Mouse (Mus musculus) splenic B cell, adult 2 months (primary cell): ENCODE data around the gene Siah2.

Source experiments
- DNase-seq: peaks from one replicate; pipeline ENCODE4 v3.0.0-alpha.2; 2011; ENCODE audit warnings: low read depth, low spot score
- H3K27me3 ChIP-seq: 2 replicates; pipeline ENCODE4 v1.6.1; 2012; ENCODE audit warnings: mild to moderate bottlenecking, low read length, moderate library complexity, mixed read lengths; ENCODE audit not compliant: control insufficient read depth, poor library complexity, insufficient read depth, severe bottlenecking
- H3K36me3 ChIP-seq: 2 replicates; pipeline ENCODE4 v1.6.1; 2012; ENCODE audit warnings: mild to moderate bottlenecking, low read length, moderate library complexity, mixed read lengths; ENCODE audit not compliant: control insufficient read depth, poor library complexity, insufficient read depth, severe bottlenecking

Siah2 gene

GRCm38 (mm10) chr3:58713191-58713590 lies 21.0 kb upstream of the Siah2 start:
- Histone ChIP-seq H3K27me3 (no peaks in the 10 kb centered on the region), H3K36me3 (no peaks in the 10 kb centered on the region)
- DNase-seq, result no peak

DNA sequence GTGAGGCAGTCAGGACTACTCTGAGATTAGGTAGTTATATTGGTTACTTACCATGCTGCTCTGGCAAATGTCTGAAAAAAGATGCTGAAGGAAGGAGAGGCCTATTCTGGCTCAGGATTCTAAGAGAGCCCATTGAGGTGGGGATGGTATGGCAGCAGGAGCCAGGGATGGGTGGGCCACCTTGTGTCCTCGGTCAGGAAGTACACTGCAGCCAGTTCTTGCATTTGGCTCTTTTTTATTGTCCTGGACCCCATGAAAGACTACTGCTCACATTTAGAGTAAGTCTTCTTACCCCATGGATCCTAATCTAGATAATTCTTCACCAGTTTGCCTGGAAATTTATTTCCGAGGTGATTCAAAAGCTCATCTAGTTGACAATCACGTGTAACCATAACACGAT lies 12.3 kb upstream of the Siah2 start:
- Histone ChIP-seq H3K27me3 (no peaks in the 10 kb centered on the region), H3K36me3 (no peaks in the 10 kb centered on the region)
- DNase-seq, result no peak

GRCm38 (mm10) chr3:58703748-58704147 lies 11.5 kb upstream of the Siah2 start:
- DNase-seq, result no peak
- H3K36me3 ChIP-seq, result no peaks in the 10 kb centered on the region
- H3K27me3 ChIP-seq, result no peaks in the 10 kb centered on the region

- no peak for DNase-seq
- H3K36me3 ChIP-seq, result no peaks in the 10 kb centered on the region
- H3K27me3 ChIP-seq, result no peaks in the 10 kb centered on the region
Observed at GRCm38 (mm10) chr3:58702329-58702728, 10.1 kb upstream of the Siah2 start.

GRCm38 (mm10) chr3:58701441-58701840 lies 9.2 kb upstream of the Siah2 start:
- no peaks in the 10 kb centered on the region for H3K27me3 ChIP-seq
- DNase-seq, result no peak

DNA sequence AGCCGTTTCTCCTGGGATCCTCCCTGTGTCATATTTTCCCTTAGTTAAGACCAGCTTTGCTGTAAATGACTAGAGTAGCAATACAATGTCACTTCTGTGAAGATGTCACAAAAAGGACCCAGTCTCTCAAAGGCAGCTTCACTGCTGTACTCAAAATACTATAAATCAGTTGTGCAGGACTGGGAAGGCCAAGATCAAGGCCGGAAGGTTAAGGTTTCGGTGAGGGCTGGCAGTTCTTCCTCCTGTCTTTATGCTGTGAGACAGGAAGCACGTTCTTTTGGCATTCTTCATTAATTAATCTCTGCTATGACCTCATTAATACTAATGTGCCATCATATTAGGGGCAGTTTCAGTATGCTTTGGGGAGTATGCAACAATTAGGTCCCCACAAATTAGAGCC lies 5.7 kb upstream of the Siah2 start:
- no peak for DNase-seq
- H3K27me3 ChIP-seq, result no peaks in the 10 kb centered on the region
- H3K36me3 ChIP-seq, result no peaks in the 10 kb centered on the region

More at GRCm38 (mm10) chr3:58701441-58701840, 9.2 kb upstream of the Siah2 start:
- H3K36me3 ChIP-seq, result no peaks in the 10 kb centered on the region

DNA sequence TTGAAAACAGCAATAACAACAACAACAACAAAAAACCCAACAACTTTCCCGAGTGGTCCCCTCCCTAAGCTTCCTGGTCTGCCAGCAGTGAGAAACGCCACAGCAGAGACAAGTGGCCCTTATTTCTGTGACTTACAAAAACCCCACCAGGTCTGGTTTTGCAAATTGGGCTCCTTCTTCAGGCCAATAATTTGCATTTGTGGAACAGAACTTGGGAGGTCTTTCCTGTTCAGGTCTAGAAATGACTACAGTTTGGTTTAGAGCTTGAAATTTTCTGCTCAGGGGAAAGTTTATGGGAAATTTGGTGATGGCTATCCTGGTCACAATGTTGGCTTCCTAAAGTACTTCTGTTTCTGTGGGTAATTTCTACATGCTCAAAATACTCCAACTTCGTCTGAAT lies 4.6 kb upstream of the Siah2 start:
- Histone ChIP-seq H3K27me3 (no peaks in the 10 kb centered on the region), H3K36me3 (no peaks in the 10 kb centered on the region)
- DNase-seq, result no peak

- H3K36me3 ChIP-seq, result no peaks in the 10 kb centered on the region
- no peak for DNase-seq
- no peaks in the 10 kb centered on the region for H3K27me3 ChIP-seq
Observed at GRCm38 (mm10) chr3:58695507-58695906, 3.3 kb upstream of the Siah2 start.

DNA sequence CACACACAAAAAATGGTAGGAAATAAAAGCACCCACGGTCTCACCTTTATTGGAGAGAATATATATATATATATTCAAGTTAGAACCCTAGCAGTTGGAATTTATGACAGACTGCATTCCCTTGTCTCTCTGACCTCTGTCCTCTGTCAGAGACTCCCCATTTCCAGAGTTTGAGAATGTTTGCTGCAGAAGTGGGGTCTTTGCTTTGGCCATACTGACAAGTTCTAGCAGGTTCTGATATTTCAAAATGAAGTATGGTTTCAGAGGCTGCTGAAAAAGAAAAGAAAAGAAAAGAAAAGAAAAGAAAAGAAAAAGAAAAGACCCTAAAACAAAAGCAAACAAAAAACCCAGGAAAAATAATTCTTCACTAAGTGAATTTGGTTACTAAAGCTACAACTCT lies 2.8 kb upstream of the Siah2 start:
- no peaks in the 10 kb centered on the region for H3K36me3 ChIP-seq
- no peak for DNase-seq
- no peaks in the 10 kb centered on the region for H3K27me3 ChIP-seq

DNA sequence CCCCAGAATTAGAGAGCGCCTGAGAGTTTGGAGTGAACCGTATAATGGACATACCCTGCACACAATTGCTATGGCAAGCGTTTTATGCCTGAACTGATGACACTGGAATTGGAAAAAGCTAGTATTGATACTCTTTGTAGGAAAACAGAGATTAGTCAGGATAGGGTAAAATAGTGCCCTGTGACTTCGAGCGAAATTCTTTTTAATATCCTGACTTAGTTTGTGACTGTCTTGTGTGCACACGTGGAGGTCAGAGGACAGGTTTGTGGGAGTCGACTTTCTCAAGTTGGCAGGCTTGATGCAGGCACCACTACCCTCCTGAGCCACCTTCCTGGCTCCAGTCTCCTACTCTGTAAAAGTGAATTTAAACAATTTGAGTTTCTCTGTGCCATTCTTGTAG lies 1.1 kb upstream of the Siah2 start:
- no peaks in the 10 kb centered on the region for H3K36me3 ChIP-seq
- DNase-seq, result no peak

DNA sequence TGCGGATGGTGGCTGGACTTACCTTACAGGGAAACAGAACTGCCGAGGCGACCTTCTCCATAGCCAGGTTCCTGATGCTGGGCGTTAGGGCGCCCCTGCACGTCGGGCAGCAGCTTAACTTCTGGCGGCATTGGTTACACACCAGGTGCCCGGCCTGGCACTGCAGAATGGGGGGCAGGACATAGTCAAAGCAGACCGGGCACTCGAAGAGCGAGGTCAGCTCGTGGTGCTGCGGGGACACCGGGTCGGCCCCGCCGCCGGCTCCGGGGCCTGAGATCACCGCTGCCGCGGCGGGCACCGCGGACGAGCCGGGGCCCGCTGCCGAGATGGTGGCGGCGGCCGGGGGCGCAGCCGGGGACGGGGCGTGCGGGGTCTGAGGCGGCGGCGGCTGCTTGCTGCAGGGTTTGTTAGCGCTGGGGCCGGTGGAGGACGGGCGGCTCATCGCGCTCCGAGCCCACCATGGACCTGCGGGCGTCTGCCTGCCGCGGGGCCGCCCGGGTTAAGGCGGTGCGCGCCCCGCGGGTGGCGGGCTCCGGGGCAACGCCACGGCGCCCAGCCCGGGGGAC lies 743 bp downstream of the Siah2 start:
- Histone ChIP-seq H3K27me3 (no peaks in the 10 kb centered on the region), H3K36me3 (no peaks in the 10 kb centered on the region)
- peak; percentile 70 for DNase-seq

More for the DNA sequence above, 1.1 kb upstream of the Siah2 start:
- no peaks in the 10 kb centered on the region for H3K27me3 ChIP-seq

DNA sequence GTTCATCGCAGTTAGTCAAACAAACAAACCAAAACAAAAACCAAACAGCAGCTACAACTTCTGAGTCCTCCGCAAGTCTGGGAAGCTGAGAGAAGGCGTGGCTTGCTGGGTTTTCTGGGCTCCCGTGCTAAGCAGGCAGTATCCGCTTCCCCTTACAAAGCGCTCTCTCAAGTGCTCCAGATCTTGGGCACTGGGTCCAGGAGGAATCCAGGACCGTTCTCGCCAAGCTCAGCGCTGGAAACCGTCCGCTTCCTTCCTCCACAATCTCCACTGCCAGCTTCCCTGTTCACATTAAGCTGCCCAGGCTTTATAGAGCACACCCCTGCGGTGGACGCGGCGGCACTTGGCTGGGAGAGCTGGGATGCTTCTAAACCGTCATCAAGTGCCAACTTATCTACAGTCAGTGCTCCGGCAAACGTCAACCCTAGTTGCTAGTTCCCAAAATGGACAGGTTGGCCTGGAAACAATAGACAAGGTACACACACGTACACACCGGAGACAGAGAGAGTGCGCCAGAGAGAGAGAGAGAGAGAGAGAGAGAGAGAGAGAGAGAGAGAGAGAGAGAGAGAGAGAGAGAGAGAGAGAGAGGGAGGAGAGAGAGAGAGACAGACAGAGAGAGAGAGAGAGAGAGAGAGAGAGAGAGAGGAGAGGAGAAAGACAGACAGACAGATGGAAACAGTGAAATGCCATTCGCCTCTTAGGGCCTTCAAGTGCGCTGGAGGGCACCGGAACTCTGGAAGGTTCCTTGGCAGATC lies 1.4 kb downstream of the Siah2 start:
- DNase-seq, result peak; percentile 74
- no peaks in the 10 kb centered on the region for H3K27me3 ChIP-seq
- no peaks in the 10 kb centered on the region for H3K36me3 ChIP-seq

DNA sequence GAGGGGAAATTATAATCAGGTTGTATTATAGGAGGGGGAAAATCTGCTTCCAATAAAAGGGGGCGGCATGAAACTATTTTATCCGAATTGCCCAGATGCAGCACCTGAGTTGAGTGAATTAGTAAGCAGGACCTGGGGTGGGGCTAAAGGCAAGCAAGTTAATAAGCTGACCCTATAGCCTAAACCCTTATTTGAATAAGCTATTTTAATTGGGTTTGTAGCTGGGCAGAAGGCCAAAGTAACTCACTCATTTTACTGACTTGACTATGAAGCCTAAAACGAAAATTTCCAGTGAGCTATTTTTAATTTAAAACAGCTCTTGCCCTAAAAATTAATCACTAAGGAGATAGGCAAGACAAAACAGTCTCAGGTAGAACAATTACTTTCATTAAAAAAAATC lies 2.5 kb downstream of the Siah2 start:
- DNase-seq, result no peak
- Histone ChIP-seq H3K27me3 (no peaks in the 10 kb centered on the region), H3K36me3 (no peaks in the 10 kb centered on the region)

DNA sequence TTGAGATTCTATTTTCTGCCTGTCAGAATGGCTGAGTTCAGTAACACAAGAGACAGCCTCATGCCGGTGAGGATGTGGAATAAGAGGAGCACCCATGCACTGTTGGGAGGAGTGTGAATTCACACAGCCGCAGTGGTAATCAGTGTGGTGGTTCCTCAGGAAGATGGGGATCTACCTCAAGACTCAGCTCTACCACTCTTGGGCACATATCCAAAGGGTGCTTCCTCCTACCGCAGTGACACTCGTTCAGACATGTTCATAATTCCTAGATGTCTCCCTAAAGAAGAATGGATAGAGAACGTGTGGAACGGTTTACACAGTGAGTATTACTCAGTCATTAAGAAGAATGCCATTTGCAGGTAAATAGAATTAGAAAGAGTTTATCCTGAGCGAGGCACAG lies 3.1 kb downstream of the Siah2 start:
- DNase-seq, result no peak
- no peaks in the 10 kb centered on the region for H3K27me3 ChIP-seq
- H3K36me3 ChIP-seq, result no peaks in the 10 kb centered on the region

- Histone ChIP-seq H3K27me3 (no peaks in the 10 kb centered on the region), H3K36me3 (no peaks in the 10 kb centered on the region)
- DNase-seq, result no peak
Observed at GRCm38 (mm10) chr3:58688551-58688950, 3.6 kb downstream of the Siah2 start.

GRCm38 (mm10) chr3:58686922-58687284 lies 5.3 kb downstream of the Siah2 start:
- Histone ChIP-seq H3K36me3 (no peaks in the 10 kb centered on the region), H3K27me3 (no peaks in the 10 kb centered on the region)
- DNase-seq, result no peak
